Mouse (Mus musculus): ENCODE measurements around the gene Pdzrn4. TPM values are rescaled to one million over a fixed set of nuclear protein-coding genes. Genes with fewer than 3 reads are reported as not detected.

Gene Pdzrn4
- total RNA-seq, 1 experiment = not detected

GRCm38 (mm10) chr15:92401554-92401953, 4.9 kb downstream of the Pdzrn4 start:
- no peak overlapping the region for H3K4me3 ChIP-seq (ENCODE audit: insufficient read depth in 1 of 2, low read depth in 1 of 2, low read length in 2 of 2, poor library complexity in 1 of 2, severe bottlenecking in 1 of 2)
- TF ChIP-seq ZNF384 (IDR thresholded peaks at IDR 0.05; ENCODE audit: low read depth, low read length) = no peak
- TF ChIP-seq CHD2 (IDR thresholded peaks at IDR 0.05; ENCODE audit: low read depth, low read length) = no peak
- no peak for TF ChIP-seq HCFC1 (IDR thresholded peaks at IDR 0.05; ENCODE audit: borderline replicate concordance, insufficient read depth, low read length)
- TF ChIP-seq ZC3H11A (IDR thresholded peaks at IDR 0.05; ENCODE audit: borderline replicate concordance, low read depth, low read length) = no peak
- no peak for TF ChIP-seq MAFK (IDR thresholded peaks at IDR 0.05; ENCODE audit: insufficient read depth, low read depth, low read length)
- in situ Hi-C loops (cut with MboI; ENCODE audit: low sequenced_read_pairs in 2 of 2, unreplicated experiment in 2 of 2) = no loop called here
- no peak overlapping the region for H3K27ac ChIP-seq (ENCODE audit: insufficient read depth, low read depth, low read length, poor library complexity, severe bottlenecking)
- no peaks in the 10 kb centered on the region for H3K36me3 ChIP-seq (ENCODE audit: control insufficient read depth, insufficient read depth, low read length, poor library complexity, severe bottlenecking)
- no peaks in the 10 kb centered on the region for H3K9me3 ChIP-seq (ENCODE audit: control insufficient read depth, insufficient read depth, low read depth, low read length)
- no peak overlapping the region for H3K9ac ChIP-seq (ENCODE audit: insufficient read depth, low read depth, low read length, poor library complexity, severe bottlenecking)
- DNase-seq (ENCODE audit: low read depth, low spot score) = no peak
- H3K4me1 ChIP-seq (ENCODE audit: control insufficient read depth in 2 of 2, insufficient read depth in 2 of 2, low read length in 2 of 2, poor library complexity in 1 of 2) = peaks cover 0 to 3% of the 10 kb centered on the region in 2 experiments; a peak in 1 of 4 replicates

DNA sequence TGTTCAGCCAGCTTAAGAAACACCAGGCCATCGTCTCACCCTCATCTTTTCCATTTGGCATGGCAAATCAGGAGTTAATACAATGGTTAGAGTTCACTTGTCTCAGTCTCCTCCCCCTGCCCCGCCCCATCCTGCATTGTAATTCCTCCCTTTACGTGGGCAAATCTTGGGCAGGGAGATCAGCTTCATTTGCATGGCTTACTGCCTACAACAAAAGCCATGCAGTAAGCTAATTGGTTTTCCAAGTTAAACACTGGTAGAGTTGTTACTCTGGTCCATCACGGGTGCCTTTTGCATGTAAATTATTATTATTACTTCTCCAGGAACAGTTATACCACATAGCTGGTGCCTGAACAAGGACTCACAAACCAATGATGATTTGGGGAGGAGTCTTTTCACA, 18.6 kb downstream of the Pdzrn4 start:
- TF ChIP-seq ZNF384 (IDR thresholded peaks at IDR 0.05; ENCODE audit: low read depth, low read length) (no peak), CHD2 (IDR thresholded peaks at IDR 0.05; ENCODE audit: low read depth, low read length) (no peak), MAFK (IDR thresholded peaks at IDR 0.05; ENCODE audit: insufficient read depth, low read depth, low read length) (no peak), ZC3H11A (IDR thresholded peaks at IDR 0.05; ENCODE audit: borderline replicate concordance, low read depth, low read length) (no peak), HCFC1 (IDR thresholded peaks at IDR 0.05; ENCODE audit: borderline replicate concordance, insufficient read depth, low read length) (no peak)
- H3K9me3 ChIP-seq (ENCODE audit: control insufficient read depth, insufficient read depth, low read depth, low read length) = no peaks in the 10 kb centered on the region
- DNase-seq (ENCODE audit: low read depth, low spot score) = no peak
- no peak overlapping the region for H3K9ac ChIP-seq (ENCODE audit: insufficient read depth, low read depth, low read length, poor library complexity, severe bottlenecking)
- no peak overlapping the region for H3K4me3 ChIP-seq (ENCODE audit: insufficient read depth in 1 of 2, low read depth in 1 of 2, low read length in 2 of 2, poor library complexity in 1 of 2, severe bottlenecking in 1 of 2)
- no peaks in the 10 kb centered on the region for H3K36me3 ChIP-seq (ENCODE audit: control insufficient read depth, insufficient read depth, low read length, poor library complexity, severe bottlenecking)
- 0 out of 4 replicates have a peak, but pooled peaks cover 0 to 3% of the 10 kb centered on the region in 2 experiments for H3K4me1 ChIP-seq (ENCODE audit: control insufficient read depth in 2 of 2, insufficient read depth in 2 of 2, low read length in 2 of 2, poor library complexity in 1 of 2)
- no peak overlapping the region for H3K27ac ChIP-seq (ENCODE audit: insufficient read depth, low read depth, low read length, poor library complexity, severe bottlenecking)
- in situ Hi-C loops (cut with MboI; ENCODE audit: low sequenced_read_pairs in 2 of 2, unreplicated experiment in 2 of 2) = no loop called here

- no peak for DNase-seq (ENCODE audit: low read depth, low spot score)
- in situ Hi-C loops (cut with MboI; ENCODE audit: low sequenced_read_pairs in 2 of 2, unreplicated experiment in 2 of 2) = no loop called here
- TF ChIP-seq MAFK (IDR thresholded peaks at IDR 0.05; ENCODE audit: insufficient read depth, low read depth, low read length) = no peak
- TF ChIP-seq ZC3H11A (IDR thresholded peaks at IDR 0.05; ENCODE audit: borderline replicate concordance, low read depth, low read length) = no peak
- TF ChIP-seq CHD2 (IDR thresholded peaks at IDR 0.05; ENCODE audit: low read depth, low read length) = no peak
- TF ChIP-seq HCFC1 (IDR thresholded peaks at IDR 0.05; ENCODE audit: borderline replicate concordance, insufficient read depth, low read length) = no peak
- no peak for TF ChIP-seq ZNF384 (IDR thresholded peaks at IDR 0.05; ENCODE audit: low read depth, low read length)
Observed at GRCm38 (mm10) chr15:92416141-92416540, 19.5 kb downstream of the Pdzrn4 start.

DNA sequence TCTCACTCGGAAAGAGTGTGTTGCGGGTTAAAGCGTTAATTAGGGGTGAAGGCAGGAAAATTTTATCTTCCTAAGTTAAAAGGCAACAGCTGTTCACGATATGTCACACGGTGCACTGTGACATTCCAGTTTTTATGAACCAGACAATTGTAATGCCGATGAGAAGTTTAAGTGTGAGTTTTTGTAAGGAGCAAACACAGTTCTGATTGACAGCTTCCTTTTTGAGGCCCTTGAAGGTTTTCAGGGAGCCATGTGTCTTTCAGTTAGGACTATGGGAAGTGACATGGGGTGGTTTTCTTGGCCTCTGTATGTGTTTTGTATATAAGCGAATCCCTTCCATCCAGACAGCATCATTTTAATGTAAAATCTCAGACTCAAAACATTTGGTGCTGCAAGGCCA, 20.0 kb downstream of the Pdzrn4 start:
- no peak for DNase-seq (ENCODE audit: low read depth, low spot score)

More at GRCm38 (mm10) chr15:92416141-92416540, 19.5 kb downstream of the Pdzrn4 start:
- H3K4me1 ChIP-seq (ENCODE audit: control insufficient read depth in 2 of 2, insufficient read depth in 2 of 2, low read length in 2 of 2, poor library complexity in 1 of 2) = 0 out of 4 replicates have a peak, but pooled peaks cover 0 to 3% of the 10 kb centered on the region in 2 experiments
- no peak overlapping the region for H3K4me3 ChIP-seq (ENCODE audit: insufficient read depth in 1 of 2, low read depth in 1 of 2, low read length in 2 of 2, poor library complexity in 1 of 2, severe bottlenecking in 1 of 2)
- no peaks in the 10 kb centered on the region for H3K36me3 ChIP-seq (ENCODE audit: control insufficient read depth, insufficient read depth, low read length, poor library complexity, severe bottlenecking)
- no peak overlapping the region for H3K27ac ChIP-seq (ENCODE audit: insufficient read depth, low read depth, low read length, poor library complexity, severe bottlenecking)
- H3K9me3 ChIP-seq (ENCODE audit: control insufficient read depth, insufficient read depth, low read depth, low read length) = no peaks in the 10 kb centered on the region
- no peak overlapping the region for H3K9ac ChIP-seq (ENCODE audit: insufficient read depth, low read depth, low read length, poor library complexity, severe bottlenecking)

More for the DNA sequence above, 20.0 kb downstream of the Pdzrn4 start:
- no peak overlapping the region for H3K9ac ChIP-seq (ENCODE audit: insufficient read depth, low read depth, low read length, poor library complexity, severe bottlenecking)
- H3K4me3 ChIP-seq (ENCODE audit: insufficient read depth in 1 of 2, low read depth in 1 of 2, low read length in 2 of 2, poor library complexity in 1 of 2, severe bottlenecking in 1 of 2) = no peak overlapping the region
- in situ Hi-C loops (cut with MboI; ENCODE audit: low sequenced_read_pairs in 2 of 2, unreplicated experiment in 2 of 2) = no loop called here
- no peak overlapping the region for H3K27ac ChIP-seq (ENCODE audit: insufficient read depth, low read depth, low read length, poor library complexity, severe bottlenecking)
- 0 out of 4 replicates have a peak, but pooled peaks cover 0 to 3% of the 10 kb centered on the region in 2 experiments for H3K4me1 ChIP-seq (ENCODE audit: control insufficient read depth in 2 of 2, insufficient read depth in 2 of 2, low read length in 2 of 2, poor library complexity in 1 of 2)
- H3K9me3 ChIP-seq (ENCODE audit: control insufficient read depth, insufficient read depth, low read depth, low read length) = no peaks in the 10 kb centered on the region
- TF ChIP-seq HCFC1 (IDR thresholded peaks at IDR 0.05; ENCODE audit: borderline replicate concordance, insufficient read depth, low read length) = no peak
- no peak for TF ChIP-seq CHD2 (IDR thresholded peaks at IDR 0.05; ENCODE audit: low read depth, low read length)
- no peak for TF ChIP-seq ZC3H11A (IDR thresholded peaks at IDR 0.05; ENCODE audit: borderline replicate concordance, low read depth, low read length)
- no peak for TF ChIP-seq ZNF384 (IDR thresholded peaks at IDR 0.05; ENCODE audit: low read depth, low read length)
- no peak for TF ChIP-seq MAFK (IDR thresholded peaks at IDR 0.05; ENCODE audit: insufficient read depth, low read depth, low read length)
- no peaks in the 10 kb centered on the region for H3K36me3 ChIP-seq (ENCODE audit: control insufficient read depth, insufficient read depth, low read length, poor library complexity, severe bottlenecking)

Measured in ES-E14 (cell line).